Mouse (Mus musculus): ENCODE results near the gene Arhgap20. TPM values are rescaled to one million over a fixed set of nuclear protein-coding genes. Genes with fewer than 3 reads are reported as not detected.

Gene Arhgap20
- polyA plus RNA-seq, 1 experiment from 2014 or later = 3.6 TPM

- Histone ChIP-seq H3K4me3 (ENCODE audit: low read length) (no peak overlapping the region), H3K27me3 (ENCODE audit: insufficient read depth, low read length) (no peaks in the 10 kb centered on the region), H3K36me3 (ENCODE audit: insufficient read depth, low read length) (no peaks in the 10 kb centered on the region), H3K4me2 (replicated peaks; ENCODE audit: low read depth, low read length) (no peak overlapping the region), H3K9me3 (ENCODE audit: low read length) (no peaks in the 10 kb centered on the region), H3K27ac (ENCODE audit: low read length) (no peak overlapping the region), H3K9ac (replicated peaks; ENCODE audit: low read length) (no peak overlapping the region), H3K4me1 (ENCODE audit: insufficient read depth, low read length) (no peaks in the 10 kb centered on the region; the same call in 1 of the 2 replicates)
- ATAC-seq (ENCODE audit: low FRiP score, low TSS enrichment) = no peak
- 83% methylated on average over 4 of the region's 4 CpGs for whole genome bisulfite sequencing
Observed at GRCm38 (mm10) chr9:51883319-51883718, 118.2 kb downstream of the Arhgap20 start.

- 97% methylated on average over 1 of the region's 1 CpGs for WGBS
- no peaks in the 10 kb centered on the region for H3K9me3 ChIP-seq (ENCODE audit: low read length)
- H3K27me3 ChIP-seq (ENCODE audit: insufficient read depth, low read length) = no peaks in the 10 kb centered on the region
- ATAC-seq (ENCODE audit: low FRiP score, low TSS enrichment) = no peak
- H3K36me3 ChIP-seq (ENCODE audit: insufficient read depth, low read length) = no peaks in the 10 kb centered on the region
- no peak overlapping the region for H3K27ac ChIP-seq (ENCODE audit: low read length)
- no peak overlapping the region for H3K4me3 ChIP-seq (ENCODE audit: low read length)
- H3K4me2 ChIP-seq (replicated peaks; ENCODE audit: low read depth, low read length) = no peak overlapping the region
- H3K4me1 ChIP-seq (ENCODE audit: insufficient read depth, low read length) = no peaks in the 10 kb centered on the region
- H3K9ac ChIP-seq (replicated peaks; ENCODE audit: low read length) = no peak overlapping the region
Observed at GRCm38 (mm10) chr9:51892921-51893320, 127.8 kb downstream of the Arhgap20 start.

Other genes with a start within 250 kb of the Arhgap20 start
- gene Fdx1, start 198.2 kb downstream of the Arhgap20 start, polyA plus RNA-seq (2015; fragmentation: Nextera tagmentation; extraction: Ambion mirVana) = 114 and 119 TPM in 2 replicates

All from kidney, embryonic 16.5 days (tissue).